Mouse (Mus musculus): ENCODE measurements around the gene Klk5.

The Klk5 gene

DNA sequence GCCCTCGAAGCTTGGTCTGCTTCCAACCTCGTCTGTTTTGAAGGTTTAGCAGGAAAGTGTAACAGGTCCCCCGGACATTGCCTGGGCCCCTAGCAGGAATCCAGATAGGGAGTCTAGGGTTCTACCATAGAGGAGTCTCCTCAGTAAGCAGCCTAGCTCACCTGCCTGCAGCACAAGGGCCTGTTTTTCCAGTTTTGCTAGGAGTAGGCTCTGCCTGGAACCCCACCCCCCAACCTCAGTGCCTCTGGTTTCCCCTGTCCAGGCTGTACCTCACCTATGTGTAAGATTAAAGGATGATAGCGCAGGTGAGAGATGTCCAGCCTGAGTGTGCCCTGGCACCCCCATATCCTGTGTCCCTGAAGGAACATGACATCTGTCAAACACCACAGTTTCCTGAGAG is 34.7 kb downstream of the Klk5 start:
- DNase-seq (ENCODE audit: low spot score in 2 of 2) = no peak

DNA sequence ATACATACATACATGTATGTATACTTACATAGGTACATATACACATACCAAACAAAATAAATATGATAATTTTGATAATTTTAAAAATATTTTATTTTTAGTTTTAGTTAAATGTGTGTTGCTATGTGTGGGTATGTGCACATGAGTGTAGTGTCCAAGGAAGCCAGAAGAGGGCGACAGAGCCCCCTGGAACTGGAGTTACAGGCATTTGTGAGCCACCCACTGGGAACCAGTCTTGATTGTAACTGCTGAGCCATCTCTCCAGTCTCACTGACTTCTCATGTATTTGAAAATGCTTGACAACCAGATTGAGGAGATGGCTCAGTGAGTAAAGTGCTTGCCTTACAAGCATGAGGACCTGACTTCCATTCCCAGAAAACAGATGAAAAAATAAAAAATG is 36.5 kb downstream of the Klk5 start:
- DNase-seq (ENCODE audit: low spot score in 2 of 2) = no peak

DNA sequence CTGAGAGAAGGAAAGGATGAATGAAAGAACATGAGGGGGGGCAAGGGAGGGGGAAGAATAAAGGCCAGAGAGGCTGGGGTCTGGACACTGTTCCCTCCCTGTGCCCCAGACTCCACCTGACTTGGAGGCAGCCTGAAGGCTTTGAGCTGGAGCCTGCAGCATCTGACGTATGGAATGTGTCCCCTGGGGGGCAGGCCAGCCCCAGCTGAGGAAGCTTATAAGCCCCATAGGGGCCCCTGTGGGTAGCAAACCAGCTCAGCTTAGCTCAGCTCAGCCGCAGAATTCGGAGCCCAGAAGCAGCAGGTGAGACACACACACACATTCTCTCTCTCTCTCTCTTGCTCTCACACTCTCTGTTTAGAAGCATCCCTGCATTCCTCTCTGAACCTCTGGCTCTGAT is 39.1 kb downstream of the Klk5 start, which contains the start of gene Klk4:
Gene Klk4, plus strand, starts transcription at position 249 of the 400 bp plus-strand sequence.
- no peak for DNase-seq (ENCODE audit: low spot score in 2 of 2)

DNA sequence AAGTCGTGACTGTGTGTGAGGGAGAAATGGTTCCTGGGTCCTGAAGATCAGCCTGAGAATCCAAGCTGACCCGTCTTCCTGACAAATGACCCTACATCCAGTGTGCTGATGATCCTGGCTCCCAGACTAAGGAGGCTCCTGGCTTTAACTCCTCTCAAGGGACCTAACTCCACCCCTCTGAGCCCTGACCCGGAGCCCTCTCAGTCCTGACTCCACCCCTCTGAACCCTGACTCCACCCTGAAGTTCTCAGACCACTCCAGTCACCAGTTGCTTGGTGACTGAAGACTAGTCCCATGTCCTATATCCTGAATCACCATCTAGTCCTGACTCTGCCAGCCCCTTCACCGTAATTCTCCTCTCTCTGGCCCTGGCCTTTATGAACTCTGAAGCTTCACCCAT is 40.6 kb downstream of the Klk5 start:
- no peak for DNase-seq (ENCODE audit: low spot score in 2 of 2)

DNA sequence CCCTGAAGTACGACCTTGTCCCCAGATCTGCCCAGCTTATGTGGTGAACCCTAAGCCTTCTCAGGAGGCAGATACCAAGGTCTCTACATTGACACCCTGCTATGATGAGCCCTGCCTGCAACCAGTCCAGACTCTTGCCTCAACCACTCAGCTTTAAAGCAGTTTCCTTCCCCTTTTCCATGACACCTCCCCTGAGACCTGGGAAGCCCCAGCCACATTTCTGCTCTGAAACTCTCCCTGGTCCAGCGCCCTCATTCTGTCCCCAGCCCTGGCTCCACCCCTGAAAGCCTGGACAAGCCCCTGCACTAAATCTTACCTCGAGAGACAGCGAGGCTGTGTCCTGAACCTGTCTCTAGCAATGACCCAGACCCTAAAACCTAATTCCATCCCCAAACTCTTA is 41.0 kb downstream of the Klk5 start:
- no peak for DNase-seq (ENCODE audit: low spot score in 2 of 2)

DNA sequence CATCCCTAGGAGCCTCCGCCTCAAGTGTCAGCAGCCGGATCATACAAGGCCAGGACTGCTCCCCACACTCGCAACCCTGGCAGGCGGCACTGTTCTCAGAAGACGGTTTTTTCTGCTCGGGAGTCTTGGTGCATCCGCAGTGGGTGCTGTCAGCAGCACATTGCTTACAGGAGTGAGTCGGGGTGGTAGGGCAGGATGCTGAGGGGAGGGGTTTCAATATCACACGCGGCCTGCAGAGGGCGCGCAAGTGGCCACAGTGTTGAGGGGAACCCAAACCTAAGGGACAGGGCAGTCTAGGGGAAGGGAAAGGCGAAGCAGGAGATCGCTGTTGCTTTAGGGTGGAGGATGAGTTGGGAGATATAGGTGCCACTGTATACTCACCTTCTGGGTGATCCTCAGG is 41.8 kb downstream of the Klk5 start:
- DNase-seq (ENCODE audit: low spot score in 2 of 2) = peak in 1 of 2 experiments; percentile 32

DNA sequence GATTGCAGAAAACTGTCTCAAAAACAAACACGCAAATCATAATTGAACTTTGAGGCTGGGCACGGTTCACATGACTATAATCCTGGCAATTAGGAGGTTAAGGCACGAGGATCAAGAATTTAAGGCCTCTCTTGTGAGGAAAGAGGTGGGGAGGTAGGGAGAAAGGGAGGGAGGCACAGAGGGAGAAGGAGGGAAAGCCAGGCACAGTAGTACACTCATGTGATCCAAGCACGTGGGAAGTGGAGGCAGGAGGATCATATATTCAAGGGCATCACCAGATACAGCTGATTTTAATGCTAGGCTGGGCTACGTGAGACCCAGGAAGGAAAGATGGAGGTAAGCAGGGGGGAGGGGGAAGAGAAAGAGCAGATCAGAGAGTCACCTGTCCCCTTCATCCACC is 49.6 kb downstream of the Klk5 start:
- DNase-seq (ENCODE audit: low spot score in 2 of 2) = no peak

DNA sequence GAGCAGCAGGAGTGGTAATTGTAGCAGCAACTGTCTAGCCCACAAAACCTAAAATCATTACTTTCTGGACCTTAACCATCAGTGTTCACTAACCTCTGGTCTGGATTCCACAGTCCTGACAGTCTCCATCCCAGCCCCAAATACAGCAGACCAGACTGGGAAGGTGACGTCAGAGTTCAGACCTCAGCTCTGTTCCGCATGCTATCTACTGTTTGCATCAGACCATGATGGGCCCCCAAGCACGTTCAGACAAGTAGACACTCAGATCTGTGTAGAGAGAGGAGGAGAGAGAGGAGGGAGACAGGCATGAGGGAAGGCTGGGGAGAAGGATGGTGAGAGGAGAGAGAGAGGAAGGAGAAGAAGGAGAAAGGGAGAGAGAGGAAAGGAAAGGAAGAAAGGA is 50.0 kb downstream of the Klk5 start:
- no peak for DNase-seq (ENCODE audit: low spot score in 2 of 2)

DNA sequence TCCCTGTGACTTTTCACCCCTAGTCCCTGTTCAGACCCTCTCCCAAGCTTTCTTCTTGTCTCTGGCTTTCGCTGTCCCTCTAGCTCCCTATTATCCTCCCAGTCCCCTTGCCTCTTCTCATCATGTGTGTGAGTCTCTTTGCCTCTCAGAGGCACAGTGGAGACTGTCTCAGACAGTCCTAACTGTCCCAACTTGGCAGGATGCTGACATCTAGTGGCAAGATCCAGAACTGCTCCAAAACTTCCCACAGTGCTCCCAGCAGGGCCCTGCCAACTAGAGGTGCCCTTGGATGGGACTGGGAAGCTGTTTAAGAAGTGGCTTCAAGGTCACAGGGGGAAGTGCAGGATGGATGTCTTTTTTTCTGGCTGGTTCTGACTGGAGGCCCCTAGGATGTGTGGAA is 53.1 kb downstream of the Klk5 start:
- DNase-seq (ENCODE audit: low spot score in 2 of 2) = peak; percentile 9 to 59

All from thymus, postnatal 10 days (tissue).